Mouse (Mus musculus): Measurements from ENCODE around the gene Rab6b.

DNA sequence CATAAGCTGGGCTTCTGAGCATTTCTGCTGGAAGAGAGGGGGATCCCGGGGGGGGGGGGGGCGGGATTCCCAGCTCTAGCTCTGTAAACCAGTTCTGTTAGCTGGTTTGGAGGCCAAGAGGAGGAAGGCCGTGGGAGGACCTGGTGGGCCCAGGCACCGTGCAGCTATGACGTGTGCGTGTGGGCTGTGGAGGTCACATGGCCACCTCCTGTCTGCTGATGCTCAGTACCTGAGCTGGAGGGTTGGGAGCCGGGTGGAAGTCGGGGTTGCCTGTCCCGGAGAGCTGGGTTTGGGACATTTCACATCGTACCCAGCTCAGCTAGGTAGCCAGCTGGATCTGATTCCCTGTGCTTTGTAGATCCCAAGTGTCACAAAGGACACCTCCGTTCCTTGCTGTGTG, 1.8 kb downstream of the Rab6b start:
- no peak for TF ChIP-seq POLR2A (IDR thresholded peaks at IDR 0.05; ENCODE audit: borderline replicate concordance, insufficient read depth, low read length)
- no peak for TF ChIP-seq CTCF (IDR thresholded peaks at IDR 0.05; ENCODE audit: borderline replicate concordance, insufficient read depth, low read depth, low read length)
